Mouse (Mus musculus): ENCODE results near the gene Nlrp1b.

Gene Nlrp1b

DNA sequence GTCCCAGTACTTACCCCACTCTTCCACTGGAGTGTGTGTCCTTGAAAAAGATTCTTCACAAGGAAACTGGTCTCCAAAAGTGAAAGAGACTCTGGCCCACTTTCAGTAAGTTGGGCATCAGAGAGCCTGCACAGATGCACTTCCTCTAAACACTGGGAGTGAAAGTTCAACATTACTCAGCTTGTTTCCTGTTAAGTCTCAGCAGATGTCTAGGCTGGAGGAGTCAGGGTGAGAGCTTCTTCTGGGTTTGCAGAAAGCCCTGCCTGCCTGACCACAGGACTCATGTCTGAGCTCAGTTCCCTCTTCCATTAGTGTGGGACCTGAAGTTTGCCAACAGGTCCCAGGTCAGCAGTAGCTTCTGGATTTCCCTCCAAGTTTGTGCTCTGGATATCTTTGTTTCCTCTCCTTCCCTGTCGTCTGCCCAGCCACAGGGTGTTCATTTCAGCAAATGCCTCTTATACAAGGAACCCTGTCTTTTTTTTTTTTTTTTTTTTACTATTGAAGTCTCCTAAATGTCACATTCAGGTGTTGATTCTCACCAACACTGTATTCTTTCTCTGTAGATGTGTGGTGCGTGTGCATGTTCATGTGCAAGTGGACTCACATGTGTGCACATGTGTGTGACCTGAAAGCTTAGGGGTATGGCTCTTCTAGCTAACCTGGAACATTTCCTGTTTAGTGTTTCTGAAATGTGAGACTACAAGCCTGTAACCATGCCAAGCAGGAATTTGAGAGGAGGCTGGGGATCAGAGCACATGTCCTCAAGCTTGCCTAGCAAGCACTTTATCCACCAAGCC is at the start of gene Nlrp1b:
Gene Nlrp1b, minus strand, starts transcription at position 50 of the 797 bp plus-strand sequence.
- DNase-seq (ENCODE audit: low read depth) = peak; percentile 73

DNA sequence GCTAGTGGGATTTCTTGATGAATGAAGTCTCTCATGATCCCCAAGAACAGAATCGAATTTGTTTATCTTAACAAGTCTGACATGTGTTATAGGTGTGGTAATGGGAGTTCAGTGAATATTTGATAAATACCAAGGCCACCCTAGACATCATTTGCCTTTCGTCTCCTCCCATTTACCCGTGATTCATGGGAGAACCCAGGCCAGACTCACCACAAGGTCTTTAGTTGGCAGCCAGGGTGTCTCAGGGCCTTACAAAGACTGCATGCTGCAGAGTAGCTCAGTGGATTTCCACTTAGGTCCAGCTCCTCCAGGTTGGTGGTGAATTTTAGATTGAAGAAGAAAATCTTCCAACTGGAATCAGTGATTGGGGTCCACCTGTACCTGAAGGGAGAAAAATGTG is 30.5 kb upstream of the Nlrp1b start:
- DNase-seq (ENCODE audit: low read depth) = no peak

DNA sequence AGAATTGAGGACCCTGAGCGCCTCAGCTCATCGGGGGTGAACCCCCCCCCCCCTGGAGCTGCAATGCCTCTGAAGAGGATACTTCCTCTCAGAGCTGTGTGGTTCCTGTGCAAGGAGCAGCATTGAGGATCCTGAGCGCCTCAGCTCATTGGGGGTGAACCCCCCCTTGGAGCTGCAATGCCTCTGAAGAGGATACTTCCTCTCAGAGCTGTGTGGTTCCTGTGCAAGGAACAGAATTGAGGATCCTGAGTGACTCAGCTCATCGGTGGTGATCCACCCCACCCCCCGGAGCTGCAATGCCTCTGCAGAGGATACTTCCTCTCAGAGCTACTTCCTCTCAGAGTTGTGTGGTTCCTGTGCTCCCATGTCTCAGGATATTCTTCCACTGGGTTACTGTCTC is 20.8 kb upstream of the Nlrp1b start:
- peak; percentile 72 for DNase-seq (ENCODE audit: low read depth)

DNA sequence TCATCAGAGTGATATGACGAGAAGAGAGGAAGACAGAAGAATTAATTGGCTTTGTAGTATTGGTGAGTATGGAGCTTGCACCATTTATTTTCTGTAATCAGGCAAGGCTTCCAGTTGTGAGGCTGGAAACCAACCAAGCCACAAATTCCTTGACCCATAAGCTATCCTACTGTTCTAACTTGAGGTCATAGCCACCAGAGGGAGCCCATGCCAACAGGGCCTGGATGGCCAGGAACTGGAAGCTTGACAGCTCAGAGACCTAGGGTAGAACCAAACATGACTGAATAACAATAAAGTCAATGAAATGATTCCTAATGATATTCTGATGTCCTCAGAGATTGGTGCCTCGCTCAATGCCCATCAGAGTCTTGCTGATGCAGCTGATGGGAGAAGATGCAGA is 5.9 kb downstream of the Nlrp1b start:
- DNase-seq (ENCODE audit: low read depth) = peak; percentile 36

DNA sequence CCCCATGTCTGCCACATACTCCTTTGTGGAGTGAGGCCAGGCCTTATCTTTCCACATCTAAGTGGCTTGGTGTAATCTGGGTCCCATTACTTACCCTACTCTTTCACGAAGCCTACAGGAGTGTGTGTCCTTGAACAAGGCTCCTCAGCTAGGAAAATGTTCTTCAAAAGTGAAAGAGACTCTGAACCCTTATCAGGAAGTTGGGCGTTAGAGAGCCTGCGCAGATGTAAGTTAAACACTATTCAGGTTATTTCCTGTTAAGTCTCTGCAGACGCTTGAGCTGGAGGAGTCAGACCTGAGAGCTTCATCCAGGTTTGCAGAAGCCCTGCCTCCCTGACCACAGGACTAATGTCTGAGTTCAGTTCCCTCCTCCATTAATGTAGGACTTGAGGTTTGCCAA is 27.8 kb downstream of the Nlrp1b start:
- peak; percentile 43 for DNase-seq (ENCODE audit: low read depth)

DNA sequence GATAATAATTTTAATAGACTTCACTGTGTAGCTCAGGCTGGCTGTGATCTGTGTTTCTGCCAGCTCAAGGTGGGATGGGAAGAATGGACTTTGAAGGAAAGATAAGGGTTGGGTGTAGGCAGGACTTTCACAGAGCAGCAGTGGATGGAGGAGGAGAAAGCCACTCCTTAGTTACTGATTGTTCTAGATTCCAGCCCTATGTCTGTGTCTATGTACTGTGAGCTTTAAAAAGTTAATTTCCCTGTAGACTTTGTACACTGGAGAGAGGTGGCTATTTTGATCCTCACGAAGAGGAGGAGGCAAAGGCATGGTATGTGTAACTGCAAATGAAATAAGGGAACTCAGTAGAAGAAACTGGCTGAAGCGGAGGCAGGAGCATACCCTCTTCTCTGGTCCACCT is 31.2 kb downstream of the Nlrp1b start:
- DNase-seq (ENCODE audit: low read depth) = no peak

DNA sequence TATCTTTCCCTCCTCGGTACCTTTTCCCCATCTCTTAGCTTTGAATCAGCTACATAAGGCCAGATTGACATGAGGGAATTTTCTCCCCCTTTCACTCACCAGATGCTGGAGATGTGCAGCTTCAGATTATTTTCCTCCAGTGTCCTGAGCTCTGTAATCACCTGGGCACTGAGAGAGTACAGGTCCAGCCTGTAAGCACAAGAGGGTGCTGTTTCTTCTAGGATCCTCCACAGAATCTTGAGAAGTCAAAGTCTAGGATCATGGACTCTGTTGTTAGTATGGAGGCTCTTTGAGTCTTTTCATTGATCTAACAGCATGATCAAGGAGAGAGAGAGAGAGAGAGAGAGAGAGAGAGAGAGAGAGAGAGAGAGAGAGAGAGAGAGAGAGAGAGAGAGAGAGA is 60.9 kb downstream of the Nlrp1b start:
- DNase-seq (ENCODE audit: low read depth) = no peak

DNA sequence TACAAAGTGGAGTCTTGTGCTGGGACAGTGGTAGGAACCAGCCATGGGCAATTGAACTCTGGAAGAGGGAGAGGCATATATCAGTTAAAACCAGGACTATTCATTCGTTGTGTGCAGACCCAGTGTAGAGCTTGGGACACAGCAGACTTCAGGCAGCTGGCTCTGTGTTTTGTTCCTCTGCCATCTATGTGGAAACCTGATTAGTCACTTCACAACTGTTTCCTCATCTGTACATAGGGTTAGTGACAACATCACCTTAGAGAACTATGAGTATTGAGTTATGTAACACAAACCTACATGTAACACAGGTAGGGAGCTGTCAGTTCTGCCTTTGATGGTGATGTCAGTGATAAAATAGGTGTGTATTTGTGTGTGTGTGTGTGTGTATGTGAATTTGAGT is 66.4 kb downstream of the Nlrp1b start:
- peak; percentile 52 for DNase-seq (ENCODE audit: low read depth)

DNA sequence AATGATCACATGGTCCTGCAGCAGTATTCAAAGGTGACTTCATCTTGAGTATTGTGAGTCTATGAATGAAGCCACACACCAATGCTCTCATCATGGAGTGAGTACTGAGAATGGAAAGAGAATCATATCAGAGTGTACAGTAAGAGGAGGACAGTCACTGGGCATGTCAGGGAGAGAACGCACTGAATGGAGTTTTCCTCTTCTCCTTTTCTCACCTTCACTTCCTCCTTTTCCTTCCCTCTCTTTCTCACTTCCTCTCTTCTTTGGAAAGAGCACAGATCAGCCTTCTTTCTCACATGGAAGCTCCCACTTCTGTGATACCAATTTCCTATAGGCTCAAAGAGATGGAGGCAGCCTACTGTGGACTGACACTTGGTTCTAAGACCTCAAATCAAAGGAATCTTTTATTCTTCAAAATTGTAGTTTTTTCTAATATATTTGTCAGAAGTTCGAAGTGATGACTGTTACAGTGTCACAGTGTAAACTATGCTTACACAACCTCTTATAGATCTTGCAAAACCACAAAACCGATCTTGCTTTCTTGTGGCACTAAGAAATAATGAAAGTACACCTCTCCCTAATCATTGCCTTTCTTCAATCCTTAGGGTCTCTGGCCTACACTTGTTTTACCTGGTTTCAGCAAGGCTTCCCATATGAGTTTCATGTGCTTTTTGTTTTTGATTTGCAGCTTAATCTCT is 70.9 kb downstream of the Nlrp1b start:
- peak; percentile 65 for DNase-seq (ENCODE audit: low read depth)

DNA sequence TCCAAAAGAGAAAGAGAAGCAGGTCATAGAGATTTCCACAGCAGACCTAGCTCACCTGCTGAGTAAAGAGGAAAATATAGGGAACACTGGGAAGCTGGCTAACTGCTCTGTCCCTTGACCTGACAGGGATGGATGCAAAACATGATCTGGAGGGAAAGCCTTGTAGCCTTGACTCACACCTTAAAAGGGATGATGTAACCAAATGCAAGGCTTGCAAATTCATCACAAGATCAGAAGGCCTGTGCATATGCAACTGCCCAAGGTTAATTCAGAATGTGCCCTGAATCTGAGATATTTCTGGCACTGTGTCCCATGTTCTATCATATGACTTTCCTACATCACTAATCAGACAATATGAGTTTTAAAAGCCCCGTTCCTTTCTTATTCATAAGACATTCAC is 75.3 kb downstream of the Nlrp1b start:
- DNase-seq (ENCODE audit: low read depth) = no peak

DNA sequence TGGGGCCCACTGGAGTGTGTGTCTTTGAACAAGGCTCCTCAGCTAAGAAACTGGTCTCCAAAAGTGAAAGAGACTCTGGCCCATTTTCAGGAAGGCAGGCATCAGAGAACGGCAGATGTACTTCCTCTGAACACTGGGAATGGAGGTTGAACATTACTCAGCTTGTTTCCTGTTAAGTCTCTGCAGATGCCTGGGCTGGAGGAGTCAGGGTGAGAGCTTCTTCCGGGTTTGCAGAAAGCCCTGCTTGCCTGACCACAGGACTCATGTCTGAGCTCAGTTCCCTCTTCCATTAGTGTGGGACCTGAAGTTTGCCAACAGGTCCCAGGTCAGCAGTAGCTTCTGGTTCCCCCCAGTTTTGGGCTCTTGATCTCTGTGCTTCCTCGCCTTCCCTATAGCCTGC is 85.9 kb downstream of the Nlrp1b start, which contains the start of gene Nlrp1a:
Gene Nlrp1a, minus strand, starts transcription at position 44 of the 400 bp plus-strand sequence.
- DNase-seq (ENCODE audit: low read depth) = peak; percentile 88

DNA sequence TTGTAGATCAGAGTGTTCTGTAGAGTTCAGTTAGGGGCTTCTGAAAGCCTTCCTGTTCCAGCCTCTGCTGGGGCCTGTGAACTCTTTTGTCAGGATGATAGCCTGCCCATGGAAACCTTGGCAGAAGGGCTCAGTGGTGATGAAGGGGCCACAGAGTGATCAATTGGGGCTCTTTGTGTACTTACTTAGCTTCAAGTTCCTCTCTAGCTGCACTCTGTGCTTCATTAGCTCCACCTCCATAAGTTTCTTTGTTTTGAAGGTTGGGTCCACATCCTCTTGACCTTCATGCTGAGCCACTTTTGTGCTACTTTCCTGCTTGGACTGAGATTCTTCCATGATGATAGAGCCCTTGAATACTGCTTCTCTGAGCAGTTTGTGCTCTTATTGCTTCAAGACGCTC is 88.5 kb downstream of the Nlrp1b start:
- no peak for DNase-seq (ENCODE audit: low read depth)

DNA sequence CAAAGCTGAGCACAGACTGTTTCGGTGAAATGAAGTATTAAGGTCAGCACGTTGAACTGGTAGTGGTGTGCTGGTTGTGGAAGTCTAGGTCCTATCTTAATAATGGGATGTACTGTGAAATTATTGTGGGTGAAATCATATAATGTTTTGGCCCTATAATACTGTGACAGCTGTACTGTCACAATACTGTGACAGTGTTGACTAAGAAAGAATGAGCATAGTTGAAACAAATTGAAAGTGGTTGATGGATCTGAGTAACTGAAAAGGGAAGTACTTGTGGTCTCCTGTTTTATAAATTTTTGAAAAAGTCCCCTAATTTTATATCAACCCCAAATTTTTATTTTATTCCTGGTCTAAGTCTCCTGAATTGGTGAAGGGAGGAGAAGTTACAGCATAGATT is 123.4 kb downstream of the Nlrp1b start:
- DNase-seq (ENCODE audit: low read depth) = peak; percentile 6

DNA sequence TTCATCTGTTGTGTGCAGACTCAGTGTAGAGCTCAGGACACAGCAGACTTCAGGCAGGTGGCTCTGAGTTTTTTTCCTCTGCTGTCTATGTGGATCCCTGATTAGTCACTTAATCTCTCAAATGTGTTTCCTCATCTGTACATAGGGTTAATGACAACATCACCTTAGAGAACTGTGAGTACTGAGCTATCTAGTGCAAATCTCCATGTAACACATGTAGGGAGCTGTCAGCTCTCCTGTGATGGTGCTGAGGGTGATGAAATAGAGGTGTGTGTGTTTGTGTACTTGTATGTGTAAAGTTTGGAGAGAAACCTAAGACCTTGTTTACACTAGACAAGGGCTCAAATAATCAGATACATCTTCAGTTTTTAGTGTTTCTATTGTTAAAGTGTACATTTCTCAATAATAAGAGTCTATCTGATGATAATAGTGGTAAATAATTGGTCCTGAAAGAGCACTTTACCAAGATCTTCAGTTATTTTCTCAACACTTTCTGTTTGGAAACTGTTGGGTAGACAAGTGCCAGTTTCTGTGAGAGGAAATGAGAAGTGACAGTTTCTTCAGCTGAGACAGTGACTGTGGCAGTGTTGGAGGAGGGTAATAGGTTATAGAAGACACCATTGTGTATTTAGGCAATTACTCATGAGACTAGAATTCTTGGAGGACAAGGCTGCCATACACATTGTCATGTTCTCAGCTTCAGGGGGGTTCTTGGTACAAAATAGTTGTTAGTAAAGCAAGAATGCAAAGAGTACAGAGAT is 124.1 kb downstream of the Nlrp1b start:
- DNase-seq (ENCODE audit: low read depth) = peak; percentile 31

DNA sequence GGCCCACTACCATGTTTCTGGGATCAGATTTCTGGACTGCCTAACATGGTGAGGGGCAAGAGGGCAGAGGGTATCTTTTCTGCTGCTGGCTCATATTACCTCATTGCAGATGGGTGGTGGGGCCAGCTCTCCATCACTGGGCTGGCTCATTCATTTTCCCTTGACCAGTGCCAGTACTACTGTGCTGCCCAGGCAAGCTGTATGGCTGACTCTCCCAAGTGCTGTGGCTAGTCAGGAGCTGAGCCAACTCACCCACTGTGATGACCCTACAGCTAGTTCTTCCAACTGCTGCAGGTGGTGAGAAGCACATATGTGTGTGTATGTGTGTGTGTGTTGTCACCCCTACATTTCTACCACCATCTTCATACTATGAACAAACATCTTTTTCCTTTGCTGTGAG is 126.6 kb downstream of the Nlrp1b start:
- DNase-seq (ENCODE audit: low read depth) = no peak
